ENCODE assay signal across 20 mouse cellular contexts in genomic region chr6:53010286-53010685, GRCm38 (mm10). TPM values are rescaled to one million over a fixed set of nuclear protein-coding genes. Genes with fewer than 3 reads are reported as not detected.
DNase-seq lines count a peak whose midpoint lies in the region; ATAC-seq and TF ChIP-seq lines count a peak whose summit lies in the region.
"Had no signal": no experiment of that assay in that cellular context is flagged by ENCODE, and none has a peak within 500 bp of the region (broad histone marks: within the 10 kb centered on the region; RNA-seq: fewer than 3 reads in every experiment).

No protein-coding gene starts in this region.

- H3K36me3 ChIP-seq in limb, embryonic 11.5 days (ENCODE audit: control insufficient read depth, insufficient read depth, low read length), result no peaks in the 10 kb centered on the region
- H3K36me3 ChIP-seq in limb, embryonic 10.5 days, result no peaks in the 10 kb centered on the region
- no peaks in the 10 kb centered on the region for H3K36me3 ChIP-seq in kidney, adult 2 months (ENCODE audit: control insufficient read depth, insufficient read depth, low read length)
- H3K36me3 ChIP-seq: embryonic facial prominence, embryonic 10.5 days; heart, embryonic 13.5 days; hindbrain, embryonic 12.5 days had no signal

- WGBS in limb, embryonic 11.5 days, result 96% methylated on average over 2 of the region's 2 CpGs
- WGBS in limb, embryonic 10.5 days, result 88% methylated on average over 2 of the region's 2 CpGs
- WGBS in kidney, adult 2 months, result 95% methylated on average over 2 of the region's 2 CpGs

- no peak overlapping the region for H3K9ac ChIP-seq in limb, embryonic 11.5 days (ENCODE audit: low read length)
- H3K9ac ChIP-seq: forebrain, embryonic 13.5 days; forebrain, postnatal 0 days; heart, embryonic 13.5 days; hindbrain, embryonic 12.5 days had no signal

- ATAC-seq in cerebellum, adult (ENCODE audit: insufficient number of reproducible peaks, low FRiP score, low TSS enrichment), result no peak
- ATAC-seq in limb, embryonic 11.5 days (ENCODE audit: insufficient number of reproducible peaks, low FRiP score, low TSS enrichment, low read depth), result no peak
- no peak for ATAC-seq in activated CD4-positive, CD25-positive, alpha-beta regulatory T cell, adult 4 months
- ATAC-seq: forebrain, embryonic 13.5 days; forebrain, postnatal 0 days; hindbrain, embryonic 16.5 days; inflammation-experienced regulatory T-cells, adult 6 months; intestine, postnatal 0 days had no signal

- no peak overlapping the region for H3K27ac ChIP-seq in limb, embryonic 11.5 days (replicated peaks; ENCODE audit: low read depth, low read length)
- no peak overlapping the region for H3K27ac ChIP-seq in limb, embryonic 10.5 days
- H3K27ac ChIP-seq in kidney, adult 2 months (ENCODE audit: insufficient read depth, low read depth, low read length), result no peak overlapping the region
- H3K27ac ChIP-seq: embryonic facial prominence, embryonic 10.5 days; forebrain, embryonic 13.5 days; gastrocnemius, adult 2 months; heart, embryonic 13.5 days; hindbrain, embryonic 12.5 days had no signal

- 0 out of 2 replicates have a peak, but pooled peaks cover 3% of the 10 kb centered on the region for H3K4me1 ChIP-seq in limb, embryonic 11.5 days (ENCODE audit: control insufficient read depth, insufficient read depth, low read length)
- H3K4me1 ChIP-seq in limb, embryonic 10.5 days, result peaks cover 12% of the 10 kb centered on the region
- H3K4me1 ChIP-seq in kidney, adult 2 months (ENCODE audit: control insufficient read depth, insufficient read depth, low read length), result no peaks in the 10 kb centered on the region
- H3K4me1 ChIP-seq: hindbrain, embryonic 12.5 days had no signal

- peak; percentile 23 to 47 for DNase-seq in cerebellum, adult 18-20 months
- DNase-seq in limb, embryonic 11.5 days (ENCODE audit: low spot score), result peak; percentile 6
- no peak for DNase-seq in limb, embryonic 10.5 days (ENCODE audit: low spot score)
- peak; percentile 45 to 68 for DNase-seq in cerebellum, postnatal 14 days
- no peak for DNase-seq in kidney, adult 2 months
- DNase-seq: adrenal gland, postnatal 14 days; forebrain, postnatal 0 days; gastrocnemius, adult 2 months; gastrocnemius, postnatal 25 days; heart, postnatal 4 days had no signal

- no peaks in the 10 kb centered on the region for H3K9me3 ChIP-seq in limb, embryonic 11.5 days (ENCODE audit: control insufficient read depth, low read length)
- H3K9me3 ChIP-seq in limb, embryonic 10.5 days (replicated peaks), result no peaks in the 10 kb centered on the region
- H3K9me3 ChIP-seq: embryonic facial prominence, embryonic 10.5 days; forebrain, embryonic 13.5 days; heart, embryonic 13.5 days; hindbrain, embryonic 12.5 days had no signal

- no peak overlapping the region for H3K4me3 ChIP-seq in limb, embryonic 11.5 days (ENCODE audit: low read depth, low read length)
- H3K4me3 ChIP-seq in limb, embryonic 10.5 days, result no peak overlapping the region
- H3K4me3 ChIP-seq in kidney, adult 2 months (ENCODE audit: insufficient read depth, low read depth, low read length), result no peak overlapping the region
- H3K4me3 ChIP-seq: embryonic facial prominence, embryonic 10.5 days; forebrain, embryonic 13.5 days; gastrocnemius, adult 2 months; heart, embryonic 13.5 days; hindbrain, embryonic 12.5 days had no signal

- TF ChIP-seq CTCF in kidney, adult 2 months (conservative IDR thresholded peaks at IDR 0.05; ENCODE audit: insufficient read depth, insufficient read length, low read depth, low read length), result no peak

- H3K27me3 ChIP-seq in limb, embryonic 11.5 days (ENCODE audit: control insufficient read depth, insufficient read depth, low read length), result no peaks in the 10 kb centered on the region
- peaks cover 3% of the 10 kb centered on the region; the same call in 1 of the 2 replicates for H3K27me3 ChIP-seq in limb, embryonic 10.5 days (ENCODE audit: low read depth, poor library complexity, severe bottlenecking)
- no peaks in the 10 kb centered on the region for H3K27me3 ChIP-seq in kidney, adult 2 months (replicated peaks; ENCODE audit: control insufficient read depth, insufficient read depth, low read length)
- H3K27me3 ChIP-seq: forebrain, embryonic 13.5 days; heart, embryonic 13.5 days; hindbrain, embryonic 12.5 days had no signal

- TF ChIP-seq POLR2A in kidney, adult 2 months (IDR thresholded peaks at IDR 0.05; ENCODE audit: low read depth, low read length), result no peak

- no peak overlapping the region for H3K4me2 ChIP-seq in limb, embryonic 11.5 days (ENCODE audit: low read depth, severe bottlenecking)
- H3K4me2 ChIP-seq: forebrain, embryonic 13.5 days; heart, embryonic 13.5 days; hindbrain, embryonic 12.5 days had no signal

RNA-seq across cellular contexts. Expression of gene Jazf1, which starts 58.1 kb away (rescaled TPM):
- 5.4 and 6.5 TPM in 2 replicates for polyA plus RNA-seq in limb, embryonic 11.5 days (2014; fragmentation: Nextera tagmentation; extraction: Ambion mirVana)
- polyA plus RNA-seq in limb, embryonic 10.5 days (2016; fragmentation: Nextera tagmentation; extraction: Ambion mirVana), result 1.9 and 2.2 TPM in 2 replicates
- polyA plus RNA-seq in kidney, adult 2 months (2012; rRNA removed), result 0.68 and 0.84 TPM in 2 replicates
- polyA plus RNA-seq in activated CD4-positive, CD25-positive, alpha-beta regulatory T cell, adult 4 months (2017; shearing (Covaris generic)), result 1 to 10 TPM; 7.7 to 8.3 TPM
- polyA plus RNA-seq: C2C12 had no signal

Comparison
In these comparisons a context has a peak if more than half of its experiments do, and no peak if none do; other contexts are left out.
1. DNase-seq: peak in cerebellum, adult 18-20 months (2 of 2), limb, embryonic 11.5 days (single experiment) and cerebellum, postnatal 14 days (2 of 2); none in limb, embryonic 10.5 days (single experiment) and kidney, adult 2 months (single experiment).